Comparison of ENCODE assay signal across 34 mouse cellular contexts in genomic region chr11:46348416-46348815, GRCm38 (mm10). TPM values are rescaled to one million over a fixed set of nuclear protein-coding genes. Genes with fewer than 3 reads are reported as not detected.
A peak's percentile ranks its signal among the peaks of the same experiment; 100 is the strongest.
DNase-seq lines count a peak whose midpoint lies in the region; ATAC-seq lines count a peak whose summit lies in the region.
"Had no signal": no experiment of that assay in that cellular context is flagged by ENCODE, and none has a peak within 500 bp of the region (broad histone marks: within the 10 kb centered on the region; RNA-seq: fewer than 3 reads in every experiment).

No protein-coding gene starts in this region.

- DNase-seq in induced T-regulatory cell, adult 2 months (ENCODE audit: low read depth) = peak; percentile 70
- DNase-seq in splenic B cell, adult 2 months (ENCODE audit: low read depth, low spot score) = peak; percentile 50
- DNase-seq in layer of hippocampus, adult 11-12 months (ENCODE audit: low spot score) = no peak
- DNase-seq in adrenal gland, postnatal 4 days (ENCODE audit: low spot score in 2 of 2) = no peak
- no peak for DNase-seq in spleen, adult 18-20 months
- DNase-seq: adrenal gland, postnatal 10 days; cerebellum, adult 11-12 months; cerebellum, adult 8-10 months; cerebellum, postnatal 25 days; forebrain, postnatal 0 days; gastrocnemius, adult 2 months; gastrocnemius, postnatal 14 days; heart, adult 11 months had no signal

- ATAC-seq in CD4-positive, CD25-positive, alpha-beta regulatory T cell, adult 4 months = peak; percentile 36
- ATAC-seq: forebrain, embryonic 14.5 days; forebrain, postnatal 0 days; hindbrain, embryonic 16.5 days; intestine, postnatal 0 days had no signal

- H3K27me3 ChIP-seq in splenic B cell, adult 2 months (ENCODE audit: control insufficient read depth, insufficient read depth, low read length, poor library complexity, severe bottlenecking) = no peaks in the 10 kb centered on the region
- H3K27me3 ChIP-seq: embryonic facial prominence, embryonic 12.5 days; embryonic facial prominence, embryonic 15.5 days; hindbrain, embryonic 13.5 days had no signal

- no peaks in the 10 kb centered on the region for H3K36me3 ChIP-seq in splenic B cell, adult 2 months (ENCODE audit: control insufficient read depth, insufficient read depth, low read length, poor library complexity, severe bottlenecking)
- H3K36me3 ChIP-seq: embryonic facial prominence, embryonic 12.5 days; embryonic facial prominence, embryonic 15.5 days; hindbrain, embryonic 10.5 days; hindbrain, embryonic 13.5 days had no signal

RNA-seq across cellular contexts. Expression of gene Cyfip2, which starts 35.8 kb away (rescaled TPM):
- 10 to 100 TPM; 62.3 to 90.1 TPM for polyA plus RNA-seq in CD4-positive, CD25-positive, alpha-beta regulatory T cell, adult 4 months (2017; shearing (Covaris generic))
- 10 to 100 TPM; 55.8 to 56.7 TPM for total RNA-seq in adrenal gland, postnatal 4 days (2021)

RNA-seq across cellular contexts. Expression of gene Itk, which starts 40.9 kb away (rescaled TPM):
- polyA plus RNA-seq in CD4-positive, CD25-positive, alpha-beta regulatory T cell, adult 4 months (2017; shearing (Covaris generic)) = 100 to 1,000 TPM; 152 to 211 TPM
- under 1 TPM; 0.36 to 0.37 TPM for total RNA-seq in adrenal gland, postnatal 4 days (2021)
- total RNA-seq: ES-E14; gastrocnemius, adult 2 months had no signal
- polyA plus RNA-seq: forebrain, embryonic 14.5 days; heart, embryonic 11.5 days; heart, embryonic 14.5 days; heart, postnatal 0 days; hindbrain, embryonic 10.5 days; hindbrain, embryonic 13.5 days; hindbrain, embryonic 16.5 days had no signal

RNA-seq across cellular contexts. Expression of gene Fam71b, which starts 47.9 kb away (rescaled TPM):
- under 1 TPM in 1 of 2 experiments, not detected in 1; 0.28 TPM for polyA plus RNA-seq in CD4-positive, CD25-positive, alpha-beta regulatory T cell, adult 4 months (2017; shearing (Covaris generic))
- not detected for total RNA-seq in adrenal gland, postnatal 4 days (2021)
- total RNA-seq: adrenal gland, adult 18-20 months; adrenal gland, postnatal 10 days; common myeloid progenitor, adult 5-6 weeks; ES-E14; forebrain, postnatal 0 days; gastrocnemius, adult 2 months; gastrocnemius, postnatal 14 days; gastrocnemius, postnatal 4 days; heart, adult 8-10 months; heart, postnatal 25 days had no signal
- polyA plus RNA-seq: brain, embryonic 14.5 days; embryonic facial prominence, embryonic 12.5 days; embryonic facial prominence, embryonic 15.5 days; forebrain, embryonic 11.5 days; forebrain, embryonic 14.5 days; forebrain, postnatal 0 days; frontal cortex, adult 2 months; heart, embryonic 14.5 days; heart, postnatal 0 days; hindbrain, embryonic 10.5 days; hindbrain, embryonic 13.5 days; hindbrain, embryonic 16.5 days; intestine, embryonic 14.5 days; intestine, postnatal 0 days had no signal

Comparison
In these comparisons a context has a peak if more than half of its experiments do, and no peak if none do; other contexts are left out.
1. DNase-seq: peak in induced T-regulatory cell, adult 2 months (single experiment) and splenic B cell, adult 2 months (single experiment); none in layer of hippocampus, adult 11-12 months (single experiment), adrenal gland, postnatal 4 days (0 of 2) and spleen, adult 18-20 months (0 of 2).